Mouse (Mus musculus): ENCODE measurements at regions not wholly inside any gene's neighbourhood (a gene's known extent, or its start where the extent isn't known, plus 50 kb on each side); places are given as distances from the start of the nearest gene placed in this dataset.

DNA sequence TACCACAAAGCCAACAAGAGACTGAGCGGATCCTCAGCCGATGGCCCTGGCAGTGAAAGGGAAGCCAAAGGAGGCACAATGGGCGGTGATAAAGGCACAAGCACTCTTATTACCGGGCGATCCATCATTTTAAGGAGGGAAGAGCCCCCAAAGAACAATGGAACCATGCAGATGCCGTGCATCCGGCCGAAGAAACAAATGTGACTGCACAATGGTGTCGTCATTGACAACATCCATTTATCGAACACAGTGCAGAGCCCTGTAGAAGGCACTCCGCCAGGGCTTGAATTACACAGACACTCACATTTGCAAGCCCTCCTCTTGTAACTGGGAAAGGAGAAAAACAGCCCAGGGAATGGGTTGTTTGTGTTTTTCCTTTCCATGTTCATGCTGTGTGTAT, 80.7 kb upstream of the Atp5g3 start:
- TF ChIP-seq CTCF (IDR thresholded peaks at IDR 0.05; ENCODE audit: extremely low read depth, insufficient read depth, low read length) (no peak), POLR2A (IDR thresholded peaks at IDR 0.05; ENCODE audit: extremely low read depth, insufficient read depth, low read length) (no peak)

Measured in cortical plate, adult 2 months (tissue).